Mouse (Mus musculus) adrenal gland, adult 2 months (tissue): ENCODE data around the gene Rnf187. TPM values are rescaled to one million over a fixed set of nuclear protein-coding genes. Genes with fewer than 3 reads are reported as not detected.

ENCODE experiments used
- DNase-seq: peaks from one replicate; pipeline ENCODE4 v3.0.0; 2021
- long read RNA-seq: library from polyadenylated mRNA; stranded (forward); transcript quantifications from one replicate; pipeline ENCODE4 v2.0.0, GENCODE M21; 2021
- polyA plus RNA-seq: library from polyadenylated mRNA; depleted of rRNA; stranded (reverse); fragments of >200 nt; gene quantifications from 2 replicates; pipeline ENCODE4 v1.2.3, GENCODE M21; 2012; rRNA removed
- total RNA-seq, 2 experiments: library from RNA; stranded (reverse); gene quantifications; 2 replicates each; pipeline ENCODE4 v1.2.3; 2021

Rnf187 gene
- total RNA-seq (100 to 1,000 TPM; 143 to 198 TPM), polyA plus RNA-seq (545 and 648 TPM in 2 replicates)
- long read RNA-seq, transcript Rnf187-201 (4 exons, 1,949 nt) = major isoform, 346 of 366 reads
- long read RNA-seq, partial matches to known transcripts = 8 of 366 reads
- long read RNA-seq, other reads (novel, unspliced or antisense) = 12 of 366 reads

DNA sequence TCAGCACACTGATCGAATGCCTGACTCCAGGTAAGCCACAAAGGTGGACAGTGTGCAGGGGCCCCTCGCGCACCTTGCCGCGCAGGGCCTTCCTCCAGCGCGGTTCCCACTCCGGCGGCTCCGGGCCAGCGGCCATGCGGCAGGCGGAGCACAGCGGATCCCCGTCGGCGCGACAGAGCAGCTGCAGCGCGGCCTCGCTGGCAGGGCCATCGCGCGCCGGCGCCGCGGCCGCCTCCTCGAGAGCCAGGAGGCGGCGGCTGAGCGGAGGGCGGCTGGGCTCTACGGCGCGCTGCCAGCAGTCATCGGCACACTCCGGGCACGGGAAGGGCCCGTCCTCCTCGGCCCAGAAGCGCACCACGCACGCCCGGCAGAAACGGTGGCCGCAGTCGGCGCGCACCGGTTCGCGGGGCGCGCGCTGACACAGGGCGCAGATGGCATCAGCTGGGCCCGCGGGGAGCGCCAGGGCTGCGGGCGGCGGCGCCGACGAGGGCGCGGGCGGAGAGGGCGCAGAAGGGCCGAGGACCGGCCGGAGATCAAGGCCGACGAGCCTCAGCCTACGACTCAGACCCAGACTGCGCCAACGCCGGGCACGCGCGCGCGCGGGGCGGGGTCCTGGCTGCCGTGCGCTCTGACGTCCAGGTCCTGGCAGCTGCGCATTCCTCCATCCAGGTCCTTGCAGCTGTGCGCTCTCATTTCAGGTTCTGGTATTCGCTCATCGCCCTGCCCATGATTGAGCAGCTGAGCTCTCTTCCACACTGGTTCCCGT lies at the start of gene Rnf187:
Gene Rnf187 (minus strand): TSS at position 595 of the 766 bp plus-strand sequence.
- peak; percentile 96 for DNase-seq

DNA sequence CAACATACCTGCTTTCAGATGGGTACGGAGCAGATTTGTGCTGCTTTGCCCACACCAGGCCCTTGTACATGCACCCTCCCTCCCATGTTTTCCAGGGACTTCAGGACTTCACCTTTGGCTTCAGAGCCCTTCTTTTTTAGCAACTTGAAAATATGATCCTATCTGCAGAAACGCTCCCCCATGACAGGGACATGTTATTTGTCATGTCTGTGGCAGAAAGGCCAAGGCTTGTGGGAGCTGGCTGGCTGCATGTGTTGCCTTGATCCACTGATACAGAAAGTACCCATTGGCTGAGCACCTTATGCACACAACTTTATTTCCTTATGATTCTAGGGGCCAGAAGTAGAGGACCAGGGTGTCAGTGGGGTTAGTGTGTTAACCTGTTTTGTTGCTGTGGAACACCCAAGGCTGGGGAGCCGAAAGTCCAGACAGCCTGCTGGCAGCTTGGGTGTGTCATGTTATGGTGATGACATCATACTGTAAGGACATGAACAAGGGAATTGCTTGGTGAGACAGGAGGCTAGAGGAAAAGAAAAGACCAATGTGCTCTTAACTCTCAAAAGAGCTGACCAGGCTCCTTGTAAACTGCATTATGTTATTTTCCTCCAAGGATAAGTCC lies 46.7 kb upstream of the Rnf187 start:
- DNase-seq = peak; percentile 85

DNA sequence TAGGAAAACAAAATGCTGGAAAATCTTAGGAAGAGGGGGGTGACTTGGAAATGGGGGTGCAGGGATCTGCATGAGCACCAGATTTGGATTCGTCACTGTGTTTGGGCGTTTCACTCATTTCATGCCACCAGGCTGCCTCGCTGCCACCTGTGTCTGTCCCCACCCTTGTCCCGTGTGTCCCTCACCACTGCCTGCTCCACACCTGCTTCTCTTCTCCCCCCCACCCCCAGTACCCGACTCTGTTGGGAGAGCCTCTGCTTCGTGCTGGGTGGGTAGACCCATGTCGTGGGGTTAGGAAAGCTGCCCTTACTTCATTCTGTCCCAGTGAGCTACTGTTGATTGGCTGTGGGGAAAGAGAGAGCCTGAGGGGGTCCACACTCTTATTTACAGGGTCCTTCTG lies 45.9 kb upstream of the Rnf187 start:
- no peak for DNase-seq

DNA sequence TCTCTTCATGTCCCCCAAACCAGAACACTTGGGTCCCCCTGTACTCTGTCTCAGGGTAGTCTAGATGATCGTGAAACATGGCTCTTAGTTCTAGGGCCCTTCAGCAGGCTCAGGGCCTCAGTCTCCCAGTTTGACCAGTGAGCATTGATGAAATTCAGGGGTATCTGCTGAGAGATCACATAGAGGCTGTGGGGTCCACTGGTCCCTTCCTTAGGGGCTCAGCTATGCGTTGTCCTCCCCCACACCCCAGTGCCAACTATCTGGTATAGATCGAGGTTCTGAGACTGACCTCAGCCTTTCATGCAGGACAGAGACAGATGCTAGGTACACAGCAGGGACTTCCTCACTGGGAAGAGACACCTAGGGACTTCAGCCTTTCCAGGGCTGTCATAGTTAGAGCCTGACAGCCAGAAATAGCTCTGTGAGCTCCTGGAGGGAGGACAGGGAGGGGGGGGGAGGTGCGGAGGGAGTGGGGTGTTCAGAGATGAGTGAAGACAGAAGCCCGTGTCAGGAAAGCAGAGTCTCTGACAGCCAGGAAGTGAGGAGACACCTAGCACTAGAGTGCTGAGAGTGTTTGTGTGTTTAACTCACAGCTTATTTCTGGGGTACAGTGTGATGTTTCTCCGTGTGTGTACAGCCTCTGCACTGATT lies 45.1 kb upstream of the Rnf187 start:
- DNase-seq = no peak

DNA sequence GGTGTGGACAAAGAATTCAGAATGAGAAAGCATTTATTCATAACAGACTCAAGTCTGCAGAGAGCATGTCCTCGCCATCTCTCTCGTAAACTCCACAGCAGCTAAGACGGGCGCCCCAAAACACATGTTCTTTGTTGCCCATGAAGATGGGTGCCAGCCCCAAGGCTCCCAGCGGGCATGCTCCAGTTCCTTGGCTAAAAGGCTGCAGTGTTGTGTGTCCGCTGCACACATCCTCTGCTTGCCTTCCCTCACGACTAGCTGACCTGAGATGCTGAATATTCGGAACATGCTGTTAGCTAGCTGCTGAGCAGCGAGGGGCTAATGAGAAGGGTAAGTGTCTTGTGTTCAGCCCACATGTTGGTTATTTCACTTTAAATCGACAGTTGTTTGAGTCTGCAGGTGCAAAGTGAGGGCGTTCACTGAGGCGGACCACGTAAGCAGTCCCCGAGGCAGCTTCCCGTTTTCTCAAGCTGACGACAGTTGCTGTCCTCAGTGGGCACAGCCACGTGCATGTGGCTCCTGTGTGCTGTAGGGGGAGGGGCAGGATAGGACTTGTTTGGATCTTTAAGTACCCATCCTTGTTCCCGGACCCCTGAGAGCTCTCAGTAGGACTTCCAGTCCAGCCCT lies 43.9 kb upstream of the Rnf187 start:
- DNase-seq = no peak

DNA sequence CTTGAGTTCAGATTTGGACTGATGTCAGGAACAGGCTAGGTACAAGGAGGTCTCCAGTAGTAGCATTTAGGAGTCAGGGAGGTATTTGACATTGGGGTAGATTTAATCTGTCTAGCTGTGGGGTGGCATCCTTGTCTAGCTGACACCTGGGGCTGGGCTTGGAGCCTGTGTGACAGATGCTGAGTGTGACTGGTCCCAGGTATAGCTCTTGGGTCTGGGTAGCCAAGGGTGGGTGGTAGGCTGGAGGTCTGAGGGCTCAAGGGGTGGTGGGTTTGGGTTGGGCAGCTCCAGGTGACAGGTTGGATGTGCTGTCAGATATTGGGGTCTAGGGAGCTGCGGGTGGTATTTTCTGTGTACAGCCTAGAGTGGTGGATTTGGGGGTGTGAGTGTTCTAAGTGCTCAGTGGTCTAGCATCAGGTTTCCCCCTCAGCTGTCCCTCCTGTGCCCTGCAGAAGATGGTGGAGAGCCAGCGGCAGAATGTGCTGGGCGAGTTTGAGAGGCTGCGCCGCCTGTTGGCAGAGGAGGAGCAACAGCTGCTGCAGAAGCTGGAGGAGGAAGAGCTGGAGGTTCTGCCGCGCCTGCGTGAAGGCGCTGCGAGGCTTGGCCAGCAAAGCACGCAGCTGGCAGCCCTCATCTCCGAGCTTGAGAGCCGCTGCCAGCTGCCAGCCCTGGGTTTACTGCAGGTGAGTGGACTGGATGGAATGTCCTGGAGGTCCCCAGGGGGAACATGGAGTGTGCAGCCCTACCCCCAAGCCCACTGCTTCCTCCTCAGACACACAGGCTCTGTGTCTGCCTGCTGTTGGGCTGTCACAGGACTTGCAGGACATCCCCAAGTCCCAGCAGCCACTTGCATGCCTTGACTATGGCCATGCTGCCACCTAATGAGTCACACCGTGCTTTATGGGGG lies 43.1 kb upstream of the Rnf187 start:
- DNase-seq = peak; percentile 56

DNA sequence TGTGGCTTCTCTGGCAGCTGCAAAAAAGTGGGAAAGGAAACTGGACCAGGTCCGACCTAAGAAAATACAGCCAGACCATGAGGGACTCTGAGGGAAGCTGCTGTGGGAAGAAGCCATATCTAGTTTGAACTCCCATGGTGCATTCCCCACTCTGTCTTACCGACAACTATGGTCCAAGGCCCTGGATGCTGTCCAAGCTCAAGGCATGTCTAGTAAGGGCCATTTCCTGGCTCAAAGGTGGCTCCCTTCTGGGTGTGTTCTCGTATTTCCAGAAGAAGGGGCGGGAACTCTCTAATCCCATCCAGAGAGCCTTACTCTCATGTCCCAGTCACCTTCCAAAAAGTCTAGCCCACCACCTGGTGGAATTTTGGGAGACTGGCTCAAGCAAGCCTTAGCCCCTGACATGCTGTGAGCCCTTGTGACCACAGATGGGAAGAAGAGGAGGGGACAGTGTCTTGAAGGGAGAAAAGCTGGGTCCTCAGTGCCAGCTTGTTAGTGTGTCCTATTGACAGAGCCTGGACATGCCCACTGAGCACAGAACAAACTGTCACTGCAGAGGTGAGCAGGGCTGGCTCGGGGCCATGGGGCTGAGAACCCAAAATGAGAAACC lies 41.8 kb upstream of the Rnf187 start:
- DNase-seq = no peak

DNA sequence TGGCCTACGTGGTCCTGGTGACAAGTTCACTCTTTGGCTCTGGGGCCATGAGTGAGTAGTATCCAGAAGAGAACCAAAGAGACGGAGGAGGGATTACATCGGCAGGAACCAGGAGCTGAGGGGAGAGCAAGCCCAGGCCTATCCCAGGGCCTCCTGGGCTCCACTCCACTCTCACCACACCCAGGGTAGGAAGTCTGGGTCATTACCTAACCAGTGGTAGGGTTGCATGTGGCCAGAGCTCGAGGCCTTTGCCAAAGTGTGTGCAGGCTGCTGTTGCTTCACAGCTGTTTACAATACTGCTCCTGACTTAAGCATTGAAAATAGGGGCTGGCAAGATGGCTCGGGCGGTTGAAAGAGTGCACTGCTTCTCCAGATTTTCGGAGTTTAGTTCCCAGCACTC lies 40.9 kb upstream of the Rnf187 start:
- DNase-seq = peak; percentile 54

DNA sequence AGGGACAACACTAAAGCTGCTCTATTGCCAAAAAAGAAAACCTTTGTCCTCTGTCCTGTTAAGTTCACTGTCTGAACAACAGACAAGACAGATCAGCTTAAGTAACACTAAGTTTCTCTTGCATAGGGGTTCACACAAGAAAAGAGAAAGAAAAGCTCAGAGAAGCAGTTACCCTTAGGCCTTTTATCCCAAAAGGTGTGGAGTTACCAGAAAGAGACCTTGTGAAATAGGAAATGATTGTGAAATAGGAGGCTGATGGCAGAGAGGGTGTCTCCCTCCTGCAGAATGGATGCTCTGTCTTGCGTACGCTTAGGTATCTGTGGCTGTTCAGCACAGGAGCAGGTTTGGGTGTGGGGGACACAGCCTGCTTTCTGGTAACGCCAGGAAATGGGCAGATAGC lies 40.5 kb upstream of the Rnf187 start:
- DNase-seq = no peak

DNA sequence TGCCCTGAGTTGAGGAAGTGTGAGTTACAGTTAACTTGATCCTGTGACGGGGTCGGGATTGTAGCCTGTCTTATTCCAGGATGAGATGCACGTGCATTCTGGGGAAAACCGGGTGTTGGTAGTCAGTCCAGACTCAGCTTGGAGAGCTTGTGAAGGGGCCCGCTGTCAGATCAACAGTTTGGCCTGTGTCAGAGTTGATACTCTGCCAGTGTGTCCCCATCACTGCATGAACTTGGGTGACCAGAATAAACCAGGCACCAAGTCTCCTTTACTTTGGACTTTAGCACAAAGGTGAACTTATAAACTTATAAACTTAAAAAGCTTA lies 40.0 kb upstream of the Rnf187 start:
- no peak for DNase-seq

DNA sequence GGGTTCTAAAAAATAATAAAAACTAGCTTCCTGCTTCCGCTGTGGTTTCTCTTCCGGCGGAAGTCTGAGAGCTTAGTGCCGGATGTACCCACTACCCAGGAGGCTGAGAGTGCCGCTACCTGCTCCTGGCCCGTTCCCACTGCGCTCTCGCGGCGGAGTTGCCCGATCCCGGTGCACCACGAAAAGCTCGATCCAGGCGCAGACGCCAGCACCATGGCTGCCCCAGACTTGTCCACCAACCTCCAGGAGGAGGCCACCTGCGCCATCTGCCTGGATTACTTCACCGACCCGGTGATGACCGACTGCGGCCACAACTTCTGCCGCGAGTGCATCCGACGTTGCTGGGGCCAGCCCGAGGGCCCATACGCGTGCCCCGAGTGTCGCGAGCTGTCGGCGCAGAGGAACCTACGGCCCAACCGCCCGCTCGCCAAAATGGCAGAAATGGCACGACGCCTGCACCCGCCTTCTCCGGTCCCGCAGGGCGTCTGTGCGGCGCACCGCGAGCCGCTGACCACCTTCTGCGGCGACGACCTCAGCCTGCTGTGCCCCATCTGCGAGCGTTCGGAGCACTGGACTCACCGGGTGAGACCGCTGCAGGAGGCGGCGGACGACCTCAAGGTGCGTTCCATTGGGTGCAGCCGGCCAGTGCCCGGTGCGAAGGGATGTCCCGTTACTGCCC lies 39.5 kb upstream of the Rnf187 start, which contains the start of gene Trim11:
Gene Trim11 (plus strand): TSS at position 67 of the 679 bp plus-strand sequence.
- peak; percentile 80 for DNase-seq

DNA sequence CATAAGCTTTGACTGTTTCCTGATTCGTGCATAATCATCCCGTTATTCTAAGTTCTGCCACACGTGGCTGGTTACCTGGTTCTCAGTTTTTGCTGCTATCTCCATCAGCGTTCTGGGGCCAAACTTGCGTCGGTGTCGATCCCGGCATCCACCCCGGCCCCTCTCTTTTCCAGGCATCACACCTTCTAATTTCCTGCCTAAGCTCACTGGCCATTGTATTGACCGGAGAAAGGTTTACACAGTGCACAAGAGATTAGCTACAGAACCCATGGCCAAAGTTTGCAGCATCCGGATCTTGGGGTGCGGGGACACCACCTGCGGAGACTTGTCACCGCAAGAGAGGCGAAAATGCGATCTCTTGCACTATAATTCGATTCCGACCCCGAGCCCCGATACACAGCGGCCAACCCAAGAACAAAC lies 38.9 kb upstream of the Rnf187 start:
- peak; percentile 36 for DNase-seq

DNA sequence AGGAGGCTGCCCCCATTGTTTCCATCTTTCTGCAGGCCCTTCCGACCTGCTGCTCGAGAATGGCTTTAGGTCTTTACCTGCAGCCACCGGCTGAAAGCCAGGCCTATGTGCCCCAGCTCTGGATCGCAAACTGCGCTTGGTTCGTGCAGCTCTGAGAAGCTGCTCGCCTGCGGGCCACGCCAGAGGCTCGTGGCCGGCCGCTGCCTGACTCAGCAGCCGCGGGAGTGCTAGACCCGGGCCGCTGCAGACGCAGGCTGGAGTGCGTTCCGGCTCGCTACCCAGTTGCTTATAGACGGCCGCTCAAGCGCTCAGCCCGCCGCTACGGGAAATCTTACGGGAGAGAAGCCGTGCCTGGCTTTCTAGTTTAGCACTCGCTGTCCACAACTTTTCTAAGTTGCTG lies 38.4 kb upstream of the Rnf187 start:
- peak; percentile 66 for DNase-seq

DNA sequence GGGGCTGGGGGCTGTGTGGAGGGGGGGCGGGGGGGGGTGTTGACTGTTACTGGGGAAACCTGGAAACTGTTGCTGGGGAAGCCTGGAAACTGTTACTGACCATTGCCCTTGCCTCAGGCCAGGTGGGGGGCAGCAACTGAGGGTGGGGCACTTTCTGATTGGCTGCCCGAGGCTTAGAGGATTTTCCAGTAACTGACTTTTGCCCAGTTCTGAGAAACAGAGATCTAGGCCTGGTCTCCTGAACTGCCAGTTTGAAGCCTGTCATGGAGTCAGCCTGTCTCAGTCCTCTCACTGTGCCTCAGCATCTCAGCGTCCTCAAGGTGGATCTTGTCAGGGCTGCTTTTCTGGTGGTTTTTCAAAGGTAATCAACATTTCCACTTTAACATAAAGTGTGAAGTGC lies 35.7 kb upstream of the Rnf187 start:
- no peak for DNase-seq

DNA sequence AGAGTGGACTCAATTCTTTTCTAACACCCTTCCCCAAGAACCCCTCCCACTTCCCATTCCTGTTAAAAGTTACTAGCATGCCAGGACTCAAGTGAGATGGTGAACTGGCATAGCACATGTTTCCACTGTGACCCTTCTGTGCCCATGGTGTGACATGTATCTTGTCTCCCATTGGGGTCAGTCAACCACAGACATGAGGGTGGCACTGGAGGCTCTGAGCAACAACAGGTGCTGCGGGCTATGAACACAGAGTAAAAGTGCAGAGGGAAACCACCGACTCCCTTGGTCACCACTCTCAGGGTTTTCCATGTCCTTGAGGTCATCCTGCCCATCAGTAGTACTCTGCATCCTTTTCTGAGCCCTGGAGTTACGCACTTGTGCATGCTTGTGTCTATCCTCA lies 33.1 kb upstream of the Rnf187 start:
- DNase-seq = no peak

DNA sequence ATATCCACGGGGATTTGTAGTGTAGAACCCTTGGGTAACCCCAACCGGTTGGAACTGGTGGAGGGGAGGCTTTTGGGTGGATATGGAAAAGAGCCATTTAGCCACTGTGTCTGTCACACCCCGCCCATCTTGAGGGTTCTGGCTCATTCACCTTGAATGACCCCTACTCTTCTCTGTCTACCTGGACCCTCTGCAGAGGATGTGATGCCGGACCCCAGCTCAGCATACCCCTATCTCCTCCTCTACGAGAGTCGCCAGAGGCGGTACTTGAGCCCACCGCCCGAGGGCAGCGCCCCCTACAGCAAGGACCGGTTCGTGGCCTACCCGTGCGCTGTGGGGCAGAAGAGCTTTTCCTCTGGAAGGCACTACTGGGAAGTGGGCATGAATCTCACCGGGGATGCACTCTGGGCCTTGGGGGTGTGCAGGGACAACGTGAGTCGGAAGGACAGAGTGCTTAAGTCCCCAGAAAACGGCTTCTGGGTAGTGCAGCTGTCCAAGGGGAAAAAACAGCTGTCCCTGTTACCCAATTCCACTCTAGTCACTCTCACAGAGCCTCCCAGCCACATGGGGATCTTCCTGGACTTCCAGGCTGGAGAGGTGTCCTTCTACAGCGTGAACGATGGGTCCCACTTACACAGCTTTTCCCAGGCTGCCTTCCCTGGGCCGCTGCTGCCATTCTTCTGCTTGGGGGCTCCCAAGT lies 32.3 kb upstream of the Rnf187 start:
- DNase-seq = no peak

DNA sequence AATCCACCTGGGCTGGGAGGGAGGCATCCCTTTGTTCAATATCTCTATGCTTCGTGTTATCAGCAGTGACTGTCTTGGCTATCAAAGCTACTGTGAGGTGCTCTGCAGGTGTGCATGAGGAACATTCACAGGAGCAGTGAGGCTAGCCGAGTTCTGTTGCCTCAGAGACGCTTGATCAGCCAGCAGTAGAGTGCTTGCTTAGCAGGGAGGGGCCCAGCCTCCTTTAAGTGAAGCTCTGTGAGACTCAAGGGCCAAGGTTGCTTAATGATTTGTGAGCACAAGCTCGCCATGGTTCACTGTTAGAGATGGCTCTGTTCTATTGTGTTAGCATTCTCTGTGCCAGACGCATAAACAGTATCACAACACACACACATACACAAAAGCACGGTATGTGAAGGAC lies 30.9 kb upstream of the Rnf187 start:
- DNase-seq = no peak

DNA sequence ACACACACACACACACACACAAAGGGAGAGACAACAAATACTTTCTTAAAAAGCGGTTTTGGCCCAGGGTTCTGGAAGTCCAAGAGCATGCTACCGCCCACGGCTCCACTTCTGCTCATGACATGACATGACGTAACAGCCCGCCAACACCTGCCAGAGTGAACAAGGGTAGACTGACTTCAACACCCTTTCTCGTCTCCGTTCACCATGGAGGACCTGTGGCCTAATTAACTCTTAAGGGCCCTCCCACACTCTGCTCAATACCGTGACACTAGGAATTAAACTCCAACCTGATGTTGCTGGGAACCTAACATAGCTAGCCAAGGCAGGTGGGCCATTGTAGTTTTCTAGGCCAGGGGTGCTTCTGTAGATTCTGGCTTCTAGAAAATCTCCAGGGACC lies 30.3 kb upstream of the Rnf187 start:
- DNase-seq = no peak

DNA sequence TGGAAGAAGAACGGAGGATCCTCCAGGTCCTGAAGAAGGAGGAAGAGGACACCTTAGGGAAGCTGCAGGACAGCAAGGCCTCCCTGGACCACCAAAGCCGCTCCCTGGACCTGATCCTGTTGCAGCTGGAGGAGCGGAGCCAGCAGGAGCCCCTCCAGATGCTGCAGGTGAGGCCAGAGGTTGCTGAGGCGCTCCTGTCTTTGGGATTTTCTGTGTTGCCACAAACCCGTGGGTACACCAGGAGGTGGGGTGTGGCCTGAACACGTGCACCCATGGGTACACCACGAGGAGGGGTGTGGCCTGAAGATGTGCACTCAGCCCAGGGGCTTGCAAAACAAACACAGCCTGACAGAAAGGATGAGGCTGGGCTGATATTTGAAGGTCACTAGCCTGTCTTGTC lies 29.8 kb upstream of the Rnf187 start:
- DNase-seq = no peak

DNA sequence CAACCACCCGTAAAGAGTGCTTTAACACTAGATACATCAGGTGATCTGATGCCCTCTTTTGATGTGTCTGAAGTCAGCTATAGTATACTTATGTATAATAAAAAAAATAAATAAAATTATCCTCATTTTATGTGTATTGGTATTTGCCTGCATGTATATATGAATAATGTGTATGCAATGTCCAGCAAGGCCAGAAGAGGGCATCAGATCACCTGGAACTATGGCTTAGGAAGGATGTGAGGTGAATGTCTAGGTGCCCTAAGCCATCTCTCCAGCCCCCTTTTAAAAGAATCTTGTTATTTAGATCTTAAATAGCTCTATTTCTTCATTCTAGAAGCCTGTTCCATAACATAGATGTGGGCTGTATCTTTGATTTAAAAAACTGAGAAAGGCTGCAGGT lies 28.6 kb upstream of the Rnf187 start:
- no peak for DNase-seq
